Mouse (Mus musculus): ENCODE measurements around the gene Gm8994. TPM values are rescaled to one million over a fixed set of nuclear protein-coding genes. Genes with fewer than 3 reads are reported as not detected.

Gm8994 gene
- polyA plus RNA-seq, 1 experiment from 2014 or later, result not detected

GRCm38 (mm10) chr6:136364430-136365098 is 37.2 kb downstream of the Gm8994 start:
- Histone ChIP-seq H3K4me2 (no peak overlapping the region), H3K4me1 (no peaks in the 10 kb centered on the region), H3K4me3 (no peak overlapping the region), H3K27me3 (no peaks in the 10 kb centered on the region), H3K9me3 (no peaks in the 10 kb centered on the region), H3K36me3 (no peaks in the 10 kb centered on the region), H3K27ac (no peak overlapping the region), H3K9ac (no peak overlapping the region)
- 70% methylated on average over 12 of the region's 12 CpGs for WGBS
- no peak for ATAC-seq (ENCODE audit: borderline replicate concordance, extremely low read depth, low FRiP score, low TSS enrichment)

- Histone ChIP-seq H3K27ac (no peak overlapping the region), H3K9me3 (no peaks in the 10 kb centered on the region), H3K4me3 (no peak overlapping the region), H3K36me3 (no peaks in the 10 kb centered on the region), H3K27me3 (no peaks in the 10 kb centered on the region), H3K4me2 (no peak overlapping the region), H3K9ac (no peak overlapping the region), H3K4me1 (no peaks in the 10 kb centered on the region)
- no peak for ATAC-seq (ENCODE audit: borderline replicate concordance, extremely low read depth, low FRiP score, low TSS enrichment)
Observed at GRCm38 (mm10) chr6:136376097-136376496, 48.8 kb downstream of the Gm8994 start.

Other genes starting within 250 kb of the Gm8994 start
- gene Grin2b, start 154.0 kb upstream of the Gm8994 start, polyA plus RNA-seq (2015; fragmentation: Nextera tagmentation; extraction: Ambion mirVana), result 2.8 and 3.4 TPM in 2 replicates
- gene E330021D16Rik, start 88.0 kb downstream of the Gm8994 start, polyA plus RNA-seq (2015; fragmentation: Nextera tagmentation; extraction: Ambion mirVana), result 0.42 TPM in 1 of 2 replicates, not detected in the other
- 36.8 and 44.9 TPM in 2 replicates for gene Atf7ip, start 178.6 kb downstream of the Gm8994 start, polyA plus RNA-seq (2015; fragmentation: Nextera tagmentation; extraction: Ambion mirVana)